Mouse (Mus musculus): ENCODE results near the gene Cxcl16. TPM values are rescaled to one million over a fixed set of nuclear protein-coding genes. Genes with fewer than 3 reads are reported as not detected.
A peak's percentile ranks its signal among the peaks of the same experiment; 100 is the strongest.

Cxcl16 gene
- total and polyA plus RNA-seq, 3 experiments: not detected

DNA sequence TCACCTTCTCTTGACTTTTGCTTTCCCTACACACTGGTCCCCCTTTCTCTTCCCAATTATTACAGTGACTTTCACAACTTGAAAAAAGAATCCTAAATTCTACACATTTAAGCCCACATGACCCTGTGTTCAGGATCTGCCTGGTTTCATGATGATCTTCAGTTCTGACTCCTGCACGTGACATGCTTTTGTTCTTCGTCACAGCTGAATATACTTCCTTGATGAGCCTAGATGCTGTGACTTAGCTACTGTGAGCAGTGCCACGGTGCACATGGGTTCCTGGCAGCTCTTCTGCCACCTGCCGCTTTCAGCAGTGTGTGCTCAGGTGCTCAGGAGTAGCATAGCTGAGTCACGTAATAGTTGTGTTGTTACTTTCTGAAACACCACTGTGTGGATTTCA lies 47.2 kb downstream of the Cxcl16 start:
- Histone ChIP-seq H3K79me2 (ENCODE audit: control insufficient read depth, insufficient read depth, low read length, poor library complexity) (peaks cover 23% of the 10 kb centered on the region), H3K4me1 (ENCODE audit: control insufficient read depth in 1 of 2, insufficient read depth in 2 of 2, low read length in 2 of 2) (peaks cover 5 to 13% of the 10 kb centered on the region in 2 experiments; a peak in 3 of 4 replicates), H3K9ac (ENCODE audit: control insufficient read depth, low read depth, low read length, poor library complexity, severe bottlenecking) (no peak overlapping the region), H3K36me3 (ENCODE audit: control insufficient read depth in 1 of 2, insufficient read depth in 2 of 2, low read length in 2 of 2) (peaks cover 0 to 13% of the 10 kb centered on the region in 2 experiments; a peak in 2 of 4 replicates), H3K9me3 (replicated peaks; ENCODE audit: insufficient read depth, low read length) (no peaks in the 10 kb centered on the region), H3K27me3 (ENCODE audit: control insufficient read depth in 1 of 2, insufficient read depth in 2 of 2, low read length in 2 of 2) (peaks cover 0 to 3% of the 10 kb centered on the region in 2 experiments; a peak in 2 of 4 replicates), H3K27ac (ENCODE audit: control insufficient read depth, low read depth, low read length) (no peak overlapping the region), H3K4me3 (ENCODE audit: control insufficient read depth in 1 of 2, insufficient read depth in 1 of 2, low read depth in 2 of 2, low read length in 2 of 2) (no peak overlapping the region)
- DNase-seq (ENCODE audit: low read depth, low spot score): no peak
- TF ChIP-seq HCFC1 (IDR thresholded peaks at IDR 0.05; ENCODE audit: low read depth, low read length) (no peak), UBTF (IDR thresholded peaks at IDR 0.05; ENCODE audit: borderline replicate concordance, insufficient read depth, low read depth, low read length) (no peak), CTCF (IDR thresholded peaks at IDR 0.05 in 2 of 3, conservative IDR thresholded peaks at IDR 0.05 in 1 of 3; ENCODE audit: control insufficient read depth in 1 of 3, insufficient read depth in 1 of 3, low read depth in 2 of 3, low read length in 3 of 3, poor library complexity in 1 of 3, severe bottlenecking in 1 of 3) (no peak), ZNF384 (IDR thresholded peaks at IDR 0.05; ENCODE audit: low read depth, low read length) (no peak), RCOR1 (IDR thresholded peaks at IDR 0.05; ENCODE audit: low read depth, low read length) (no peak), EP300 (IDR thresholded peaks at IDR 0.05; ENCODE audit: low read depth in 1 of 2, low read length in 2 of 2) (no peak), E2F4 (IDR thresholded peaks at IDR 0.05; ENCODE audit: borderline replicate concordance, low read depth, low read length) (no peak), JUND (IDR thresholded peaks at IDR 0.05; ENCODE audit: low read depth, low read length) (no peak), MXI1 (IDR thresholded peaks at IDR 0.05; ENCODE audit: low read depth, low read length) (no peak), USF2 (IDR thresholded peaks at IDR 0.05; ENCODE audit: borderline replicate concordance in 1 of 2, insufficient read depth in 1 of 2, low read depth in 1 of 2, low read length in 2 of 2) (no peak), POLR2AphosphoS2 (IDR thresholded peaks at IDR 0.05; ENCODE audit: low read length) (no peak)

DNA sequence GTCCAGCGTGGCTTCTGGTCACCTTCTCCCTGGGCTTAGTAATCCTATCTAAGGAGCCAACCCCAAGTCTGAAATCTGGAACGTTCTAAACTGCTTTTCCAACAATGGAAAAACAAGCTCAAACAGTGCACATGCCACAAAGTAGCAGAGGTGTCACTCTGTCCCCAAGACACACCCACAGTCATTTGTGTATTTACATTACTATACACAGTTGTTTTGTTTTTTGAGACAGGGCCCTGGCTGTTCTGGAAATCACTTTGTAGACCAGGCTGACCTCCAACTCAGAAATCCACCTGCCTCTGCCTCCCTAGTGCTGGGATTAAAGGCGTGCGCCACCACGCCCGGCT lies 49.5 kb downstream of the Cxcl16 start:
- Histone ChIP-seq H3K4me1 (ENCODE audit: control insufficient read depth in 1 of 2, insufficient read depth in 2 of 2, low read length in 2 of 2) (peaks cover 5 to 13% of the 10 kb centered on the region in 2 experiments; a peak in 3 of 4 replicates), H3K27ac (ENCODE audit: control insufficient read depth, low read depth, low read length) (peak overlapping the region; percentile 79), H3K4me3 (ENCODE audit: control insufficient read depth in 1 of 2, insufficient read depth in 1 of 2, low read depth in 2 of 2, low read length in 2 of 2) (peak overlapping the region; percentile 39 to 93), H3K79me2 (ENCODE audit: control insufficient read depth, insufficient read depth, low read length, poor library complexity) (peaks cover 42% of the 10 kb centered on the region), H3K36me3 (ENCODE audit: control insufficient read depth in 1 of 2, insufficient read depth in 2 of 2, low read length in 2 of 2) (peaks cover 0 to 15% of the 10 kb centered on the region in 2 experiments; a peak in 3 of 4 replicates), H3K9me3 (replicated peaks; ENCODE audit: insufficient read depth, low read length) (no peaks in the 10 kb centered on the region), H3K9ac (ENCODE audit: control insufficient read depth, low read depth, low read length, poor library complexity, severe bottlenecking) (peak overlapping the region; percentile 93), H3K27me3 (ENCODE audit: control insufficient read depth in 1 of 2, insufficient read depth in 2 of 2, low read length in 2 of 2) (no peaks in the 10 kb centered on the region)
- TF ChIP-seq MXI1 (IDR thresholded peaks at IDR 0.05; ENCODE audit: low read depth, low read length) (no peak), CTCF (IDR thresholded peaks at IDR 0.05 in 2 of 3, conservative IDR thresholded peaks at IDR 0.05 in 1 of 3; ENCODE audit: control insufficient read depth in 1 of 3, insufficient read depth in 1 of 3, low read depth in 2 of 3, low read length in 3 of 3, poor library complexity in 1 of 3, severe bottlenecking in 1 of 3) (no peak), ZC3H11A (IDR thresholded peaks at IDR 0.05; ENCODE audit: low read depth, low read length) (no peak), MEF2A (IDR thresholded peaks at IDR 0.05; ENCODE audit: extremely low read depth, insufficient replicate concordance, low read depth, low read length, poor library complexity, severe bottlenecking) (no peak)
- DNase-seq (ENCODE audit: low read depth, low spot score): no peak
